Mouse (Mus musculus): ENCODE results near the gene Cep83. TPM values are rescaled to one million over a fixed set of nuclear protein-coding genes. Genes with fewer than 3 reads are reported as not detected.

Cep83 gene
- polyA plus RNA-seq (2014; fragmentation: Nextera tagmentation; extraction: Ambion mirVana): 25.5 and 30.1 TPM in 2 replicates

GRCm38 (mm10) chr10:94688420-94689175 lies at the start of gene Cep83:
TSS of gene Cep83 (plus strand) at chr10:94688654.
- no peaks in the 10 kb centered on the region for H3K27me3 ChIP-seq (ENCODE audit: control insufficient read depth, insufficient read depth, low read length)
- peak; percentile 95 for ATAC-seq (replicated peaks; ENCODE audit: insufficient number of reproducible peaks, low FRiP score, low TSS enrichment, low read depth)
- H3K27ac ChIP-seq (replicated peaks; ENCODE audit: low read depth, low read length): peak within 1 kb of the TSS; percentile 80
- H3K4me3 ChIP-seq (ENCODE audit: low read depth, low read length): peak within 1 kb of the TSS; percentile 95
- no peaks in the 10 kb centered on the region for H3K9me3 ChIP-seq (replicated peaks; ENCODE audit: control insufficient read depth, low read length)
- WGBS: under 1% methylated on average over 74 of the region's 86 CpGs
- no peaks in the 10 kb centered on the region for H3K36me3 ChIP-seq (replicated peaks; ENCODE audit: control insufficient read depth, insufficient read depth, low read depth, low read length)
- H3K4me2 ChIP-seq (ENCODE audit: low read depth, low read length): peak within 1 kb of the TSS; percentile 80
- H3K9ac ChIP-seq (replicated peaks; ENCODE audit: low read length): peak within 1 kb of the TSS; percentile 86
- H3K4me1 ChIP-seq (ENCODE audit: control insufficient read depth, insufficient read depth, low read length): no peaks in the 10 kb centered on the region
- peak; percentile 95 for DNase-seq (ENCODE audit: low spot score)

GRCm38 (mm10) chr10:94639281-94639680 lies 49.2 kb upstream of the Cep83 start:
- no peaks in the 10 kb centered on the region for H3K4me1 ChIP-seq (ENCODE audit: control insufficient read depth, insufficient read depth, low read length)
- H3K9ac ChIP-seq (replicated peaks; ENCODE audit: low read length): no peak overlapping the region
- DNase-seq (ENCODE audit: low spot score): no peak
- no peak overlapping the region for H3K4me2 ChIP-seq (ENCODE audit: low read depth, low read length)
- H3K4me3 ChIP-seq (ENCODE audit: low read depth, low read length): no peak overlapping the region
- no peaks in the 10 kb centered on the region for H3K27me3 ChIP-seq (ENCODE audit: control insufficient read depth, insufficient read depth, low read length)
- no peak overlapping the region for H3K27ac ChIP-seq (replicated peaks; ENCODE audit: low read depth, low read length)
- 84% methylated on average over 5 of the region's 5 CpGs for WGBS
- no peaks in the 10 kb centered on the region for H3K9me3 ChIP-seq (replicated peaks; ENCODE audit: control insufficient read depth, low read length)
- no peak for ATAC-seq (replicated peaks; ENCODE audit: insufficient number of reproducible peaks, low FRiP score, low TSS enrichment, low read depth)
- no peaks in the 10 kb centered on the region for H3K36me3 ChIP-seq (replicated peaks; ENCODE audit: control insufficient read depth, insufficient read depth, low read depth, low read length)

GRCm38 (mm10) chr10:94640067-94640466 lies 48.4 kb upstream of the Cep83 start:
- H3K4me3 ChIP-seq (ENCODE audit: low read depth, low read length): no peak overlapping the region
- WGBS: 70% methylated on average over 5 of the region's 5 CpGs
- H3K9me3 ChIP-seq (replicated peaks; ENCODE audit: control insufficient read depth, low read length): no peaks in the 10 kb centered on the region
- DNase-seq (ENCODE audit: low spot score) (no peak), ATAC-seq (replicated peaks; ENCODE audit: insufficient number of reproducible peaks, low FRiP score, low TSS enrichment, low read depth) (no peak)
- no peaks in the 10 kb centered on the region for H3K36me3 ChIP-seq (replicated peaks; ENCODE audit: control insufficient read depth, insufficient read depth, low read depth, low read length)
- no peak overlapping the region for H3K4me2 ChIP-seq (ENCODE audit: low read depth, low read length)
- H3K4me1 ChIP-seq (ENCODE audit: control insufficient read depth, insufficient read depth, low read length): no peaks in the 10 kb centered on the region
- H3K27me3 ChIP-seq (ENCODE audit: control insufficient read depth, insufficient read depth, low read length): no peaks in the 10 kb centered on the region
- H3K27ac ChIP-seq (replicated peaks; ENCODE audit: low read depth, low read length): no peak overlapping the region
- H3K9ac ChIP-seq (replicated peaks; ENCODE audit: low read length): no peak overlapping the region

DNA sequence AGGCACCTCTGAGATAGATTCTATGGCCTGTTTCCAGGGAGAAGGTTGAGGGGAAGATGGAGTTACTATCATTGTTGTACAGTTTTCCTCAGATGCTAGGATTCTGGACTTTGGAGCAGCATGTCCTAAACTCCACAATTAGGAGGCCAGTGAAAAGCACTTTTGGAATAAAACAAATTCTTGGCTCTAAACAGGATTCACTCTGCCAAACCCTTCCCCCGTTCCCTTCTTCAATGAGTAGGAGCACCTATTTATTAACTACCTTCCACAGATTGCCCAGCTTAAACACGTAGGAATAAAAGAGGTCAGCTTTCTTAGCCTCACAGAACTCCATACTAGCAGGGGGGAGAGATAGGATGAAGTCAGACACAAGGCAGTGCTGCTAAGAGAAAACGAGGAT lies 24.4 kb upstream of the Cep83 start:
- H3K4me2 ChIP-seq (ENCODE audit: low read depth, low read length): no peak overlapping the region

DNA sequence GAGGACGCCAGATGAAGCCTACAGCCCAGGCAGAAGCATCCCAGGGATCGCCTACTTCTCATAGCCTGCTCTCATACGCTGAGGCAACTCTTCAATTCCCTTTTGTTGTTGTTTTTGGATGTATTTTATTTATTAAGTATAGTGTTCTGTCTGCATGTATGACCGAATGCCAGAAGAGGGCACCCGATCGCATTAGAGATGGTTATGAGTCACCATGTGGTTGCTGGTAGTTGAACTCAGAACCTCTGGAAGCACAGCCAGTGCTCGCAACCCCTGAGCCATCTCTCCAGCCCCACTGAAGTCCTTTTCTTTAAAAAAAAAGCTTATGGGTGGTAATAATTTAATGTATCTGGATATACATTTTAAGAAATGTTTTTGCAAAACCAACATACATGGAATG lies 24.0 kb upstream of the Cep83 start:
- Histone ChIP-seq H3K27ac (replicated peaks; ENCODE audit: low read depth, low read length) (no peak overlapping the region), H3K27me3 (ENCODE audit: control insufficient read depth, insufficient read depth, low read length) (no peaks in the 10 kb centered on the region), H3K4me2 (ENCODE audit: low read depth, low read length) (no peak overlapping the region), H3K4me3 (ENCODE audit: low read depth, low read length) (no peak overlapping the region), H3K9ac (replicated peaks; ENCODE audit: low read length) (no peak overlapping the region), H3K9me3 (replicated peaks; ENCODE audit: control insufficient read depth, low read length) (no peaks in the 10 kb centered on the region), H3K36me3 (replicated peaks; ENCODE audit: control insufficient read depth, insufficient read depth, low read depth, low read length) (no peaks in the 10 kb centered on the region), H3K4me1 (ENCODE audit: control insufficient read depth, insufficient read depth, low read length) (no peaks in the 10 kb centered on the region)
- ATAC-seq (replicated peaks; ENCODE audit: insufficient number of reproducible peaks, low FRiP score, low TSS enrichment, low read depth) (no peak), DNase-seq (ENCODE audit: low spot score) (no peak)
- WGBS: 95% methylated on average over 7 of the region's 7 CpGs

More for the DNA sequence above, 24.4 kb upstream of the Cep83 start:
- Histone ChIP-seq H3K4me3 (ENCODE audit: low read depth, low read length) (no peak overlapping the region), H3K36me3 (replicated peaks; ENCODE audit: control insufficient read depth, insufficient read depth, low read depth, low read length) (no peaks in the 10 kb centered on the region), H3K9ac (replicated peaks; ENCODE audit: low read length) (no peak overlapping the region), H3K27me3 (ENCODE audit: control insufficient read depth, insufficient read depth, low read length) (no peaks in the 10 kb centered on the region), H3K4me1 (ENCODE audit: control insufficient read depth, insufficient read depth, low read length) (no peaks in the 10 kb centered on the region), H3K9me3 (replicated peaks; ENCODE audit: control insufficient read depth, low read length) (no peaks in the 10 kb centered on the region), H3K27ac (replicated peaks; ENCODE audit: low read depth, low read length) (no peak overlapping the region)
- WGBS: 82% methylated on average over 3 of the region's 3 CpGs
- ATAC-seq (replicated peaks; ENCODE audit: insufficient number of reproducible peaks, low FRiP score, low TSS enrichment, low read depth) (no peak), DNase-seq (ENCODE audit: low spot score) (no peak)

DNA sequence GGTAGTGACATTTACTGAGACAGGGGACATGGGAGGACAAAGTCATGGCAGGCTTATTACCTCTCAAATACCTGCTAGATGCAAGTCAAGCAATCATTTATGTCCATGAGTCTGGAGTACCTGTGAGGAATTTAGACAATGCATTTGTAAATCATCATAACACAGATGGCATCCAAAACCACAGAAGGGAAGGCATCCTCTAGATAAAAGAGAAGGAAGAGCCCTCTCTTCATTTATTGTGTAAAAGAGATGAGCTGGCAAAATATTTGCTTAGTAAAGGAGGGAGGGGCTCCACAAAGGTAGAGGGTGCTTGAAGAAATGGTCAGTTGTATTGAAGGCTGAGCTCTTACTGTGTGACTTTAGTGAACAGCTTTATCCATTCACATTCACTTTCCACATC lies 20.3 kb upstream of the Cep83 start:
- Histone ChIP-seq H3K4me3 (ENCODE audit: low read depth, low read length) (no peak overlapping the region), H3K36me3 (replicated peaks; ENCODE audit: control insufficient read depth, insufficient read depth, low read depth, low read length) (no peaks in the 10 kb centered on the region), H3K9me3 (replicated peaks; ENCODE audit: control insufficient read depth, low read length) (no peaks in the 10 kb centered on the region), H3K9ac (replicated peaks; ENCODE audit: low read length) (no peak overlapping the region), H3K27ac (replicated peaks; ENCODE audit: low read depth, low read length) (no peak overlapping the region), H3K4me1 (ENCODE audit: control insufficient read depth, insufficient read depth, low read length) (no peaks in the 10 kb centered on the region), H3K27me3 (ENCODE audit: control insufficient read depth, insufficient read depth, low read length) (no peaks in the 10 kb centered on the region), H3K4me2 (ENCODE audit: low read depth, low read length) (no peak overlapping the region)
- no peak for DNase-seq (ENCODE audit: low spot score)
- no peak for ATAC-seq (replicated peaks; ENCODE audit: insufficient number of reproducible peaks, low FRiP score, low TSS enrichment, low read depth)

DNA sequence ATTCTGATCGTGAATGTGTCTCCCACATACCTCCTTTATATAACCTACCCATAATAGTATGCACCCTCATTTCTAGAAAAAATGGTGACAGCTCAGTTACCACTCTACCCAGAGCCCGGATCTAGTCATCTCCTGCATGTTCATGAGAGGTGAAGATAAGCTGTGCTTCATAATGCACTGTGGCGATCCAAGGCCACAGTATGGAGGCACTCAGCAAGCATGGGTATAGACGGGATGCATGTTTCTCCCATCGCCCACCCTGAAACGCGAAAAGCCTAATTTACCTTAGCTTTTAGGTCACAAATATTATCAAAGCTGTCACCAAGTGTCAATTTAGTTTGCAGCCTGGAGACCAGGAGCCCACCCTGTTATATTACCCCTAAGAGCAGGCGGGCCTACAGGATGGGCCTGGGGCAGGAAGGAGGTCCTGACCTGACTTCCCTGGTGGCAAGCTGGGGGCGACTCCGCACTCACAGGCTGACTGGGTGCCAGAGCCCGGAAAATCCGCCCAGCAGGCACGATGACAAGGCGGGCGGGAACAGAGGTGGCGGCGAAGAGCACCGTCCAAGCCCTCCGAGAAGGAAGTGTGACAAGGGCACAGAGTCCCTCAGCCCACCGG lies 544 bp upstream of the Cep83 start:
- Histone ChIP-seq H3K4me2 (ENCODE audit: low read depth, low read length) (peak overlapping the region; percentile 80), H3K36me3 (replicated peaks; ENCODE audit: control insufficient read depth, insufficient read depth, low read depth, low read length) (no peaks in the 10 kb centered on the region), H3K27me3 (ENCODE audit: control insufficient read depth, insufficient read depth, low read length) (no peaks in the 10 kb centered on the region), H3K27ac (replicated peaks; ENCODE audit: low read depth, low read length) (peak overlapping the region; percentile 80), H3K9ac (replicated peaks; ENCODE audit: low read length) (peak overlapping the region; percentile 86), H3K4me3 (ENCODE audit: low read depth, low read length) (peak overlapping the region; percentile 95), H3K4me1 (ENCODE audit: control insufficient read depth, insufficient read depth, low read length) (no peaks in the 10 kb centered on the region), H3K9me3 (replicated peaks; ENCODE audit: control insufficient read depth, low read length) (no peaks in the 10 kb centered on the region)
- DNase-seq (ENCODE audit: low spot score): peak; percentile 21
- 5% methylated on average over 20 of the region's 20 CpGs for WGBS
- ATAC-seq (replicated peaks; ENCODE audit: insufficient number of reproducible peaks, low FRiP score, low TSS enrichment, low read depth): peak; percentile 68

GRCm38 (mm10) chr10:94689176-94689510 lies 689 bp downstream of the Cep83 start:
- peak overlapping the region; percentile 86 for H3K9ac ChIP-seq (replicated peaks; ENCODE audit: low read length)
- 0% methylated on average over 7 of the region's 7 CpGs for WGBS
- DNase-seq (ENCODE audit: low spot score): no peak
- peak; percentile 44; the same call in 1 of the 2 replicates for ATAC-seq (replicated peaks; ENCODE audit: insufficient number of reproducible peaks, low FRiP score, low TSS enrichment, low read depth)
- H3K4me3 ChIP-seq (ENCODE audit: low read depth, low read length): peak overlapping the region; percentile 95
- H3K36me3 ChIP-seq (replicated peaks; ENCODE audit: control insufficient read depth, insufficient read depth, low read depth, low read length): no peaks in the 10 kb centered on the region
- H3K4me1 ChIP-seq (ENCODE audit: control insufficient read depth, insufficient read depth, low read length): no peaks in the 10 kb centered on the region
- H3K9me3 ChIP-seq (replicated peaks; ENCODE audit: control insufficient read depth, low read length): no peaks in the 10 kb centered on the region
- no peaks in the 10 kb centered on the region for H3K27me3 ChIP-seq (ENCODE audit: control insufficient read depth, insufficient read depth, low read length)
- H3K4me2 ChIP-seq (ENCODE audit: low read depth, low read length): peak overlapping the region; percentile 56
- peak overlapping the region; percentile 80 for H3K27ac ChIP-seq (replicated peaks; ENCODE audit: low read depth, low read length)
